Mouse (Mus musculus) midbrain, embryonic 13.5 days (tissue): ENCODE measurements around the gene Eid2. TPM values are rescaled to one million over a fixed set of nuclear protein-coding genes. Genes with fewer than 3 reads are reported as not detected.

Experiments used
- ATAC-seq: fragments of 200-750 bp; cut with Nextera tagmentation; 2 replicates; pipeline ENCODE4 v1.8.0; 2017; ENCODE audit warnings: mild to moderate bottlenecking, moderate TSS enrichment, moderate library complexity
- H3K27ac ChIP-seq: fragments of 300-500 bp; sonication (generic); 2 replicates; pipeline ENCODE4 v1.5.1; 2015; ENCODE audit warnings: inconsistent platforms, mild to moderate bottlenecking, moderate library complexity
- H3K27me3 ChIP-seq: fragments of 300-500 bp; sonication (generic); 2 replicates; pipeline ENCODE4 v1.6.1; 2015; ENCODE audit warnings: mild to moderate bottlenecking, inconsistent platforms
- H3K36me3 ChIP-seq: fragments of 300-500 bp; sonication (generic); 2 replicates; pipeline ENCODE4 v1.6.1; 2015; ENCODE audit warnings: mild to moderate bottlenecking, inconsistent platforms
- H3K4me1 ChIP-seq: fragments of 300-500 bp; sonication (generic); replicated peaks from 2 replicates; pipeline ENCODE4 v1.6.1; 2015; ENCODE audit warnings: inconsistent platforms
- H3K4me2 ChIP-seq: fragments of 300-500 bp; sonication (generic); replicated peaks from 2 replicates; pipeline ENCODE4 v1.6.1; 2015; ENCODE audit warnings: moderate library complexity, mild to moderate bottlenecking, inconsistent platforms
- H3K4me3 ChIP-seq: fragments of 300-500 bp; sonication (generic); replicated peaks from 2 replicates; pipeline ENCODE4 v1.5.1; 2015; ENCODE audit warnings: mild to moderate bottlenecking, inconsistent platforms
- H3K9ac ChIP-seq: fragments of 300-500 bp; sonication (generic); replicated peaks from 2 replicates; pipeline ENCODE4 v1.6.1; 2015; ENCODE audit warnings: mild to moderate bottlenecking, inconsistent platforms
- H3K9me3 ChIP-seq: fragments of 300-500 bp; sonication (generic); 2 replicates; pipeline ENCODE4 v1.6.1; 2016; ENCODE audit warnings: mild to moderate bottlenecking, inconsistent platforms
- WGBS: fragments of 180-500 bp; shearing (Covaris S2); methylation state at CpG from one replicate; pipeline ENCODE4 v1.1.7; 2015; 5-methylcytosine and 5-hydroxymethylcytosine counted together
- polyA plus RNA-seq: library from polyadenylated mRNA; unstranded; fragments of >200 nt; fragmentation: Nextera tagmentation; extraction: Ambion mirVana; gene quantifications from 2 replicates; pipeline ENCODE4 v1.2.1, GENCODE M21; 2015

Gene Eid2
- polyA plus RNA-seq, 1 experiment from 2014 or later = 3.8 TPM

DNA sequence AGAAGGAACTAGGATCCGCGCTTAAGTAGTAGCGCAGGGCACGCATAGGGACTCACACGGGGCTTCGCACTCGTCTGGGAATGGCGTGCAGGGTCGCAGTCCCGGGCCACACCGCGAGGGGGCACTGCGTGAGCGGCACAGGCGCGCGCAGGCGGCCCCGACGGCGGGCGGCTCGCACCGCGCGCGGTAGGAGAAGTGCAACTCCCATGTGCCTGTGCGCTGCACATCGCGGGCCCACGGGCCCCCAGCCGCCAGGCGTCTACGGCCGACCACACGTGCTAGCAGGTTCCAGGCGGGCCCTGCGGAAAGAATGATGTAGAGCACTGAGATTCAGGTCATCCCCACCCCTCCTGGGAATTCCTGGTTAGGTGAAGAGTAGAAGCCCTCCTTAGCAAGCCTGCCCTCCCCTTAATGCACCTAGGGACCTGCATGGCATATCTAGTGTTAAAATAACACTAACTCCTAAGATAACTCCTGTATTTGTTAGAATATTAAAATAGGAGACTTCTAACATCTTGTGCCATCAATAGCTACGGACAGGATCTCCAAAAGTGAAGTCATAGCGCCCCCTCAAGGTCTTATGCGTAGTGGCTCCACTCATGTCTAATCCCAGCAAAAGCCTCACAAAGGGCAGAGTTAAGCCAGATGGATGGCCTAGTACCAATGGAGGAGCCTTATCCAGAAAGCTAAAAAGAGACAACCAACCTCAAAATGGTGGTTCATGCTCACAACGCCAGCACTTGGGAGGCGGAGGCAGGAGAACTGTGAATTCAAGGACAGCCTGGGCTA, 31.4 kb downstream of the Eid2 start:
- peaks cover 22% of the 10 kb centered on the region for H3K27me3 ChIP-seq
- WGBS = 10% methylated on average over 43 of the region's 43 CpGs

DNA sequence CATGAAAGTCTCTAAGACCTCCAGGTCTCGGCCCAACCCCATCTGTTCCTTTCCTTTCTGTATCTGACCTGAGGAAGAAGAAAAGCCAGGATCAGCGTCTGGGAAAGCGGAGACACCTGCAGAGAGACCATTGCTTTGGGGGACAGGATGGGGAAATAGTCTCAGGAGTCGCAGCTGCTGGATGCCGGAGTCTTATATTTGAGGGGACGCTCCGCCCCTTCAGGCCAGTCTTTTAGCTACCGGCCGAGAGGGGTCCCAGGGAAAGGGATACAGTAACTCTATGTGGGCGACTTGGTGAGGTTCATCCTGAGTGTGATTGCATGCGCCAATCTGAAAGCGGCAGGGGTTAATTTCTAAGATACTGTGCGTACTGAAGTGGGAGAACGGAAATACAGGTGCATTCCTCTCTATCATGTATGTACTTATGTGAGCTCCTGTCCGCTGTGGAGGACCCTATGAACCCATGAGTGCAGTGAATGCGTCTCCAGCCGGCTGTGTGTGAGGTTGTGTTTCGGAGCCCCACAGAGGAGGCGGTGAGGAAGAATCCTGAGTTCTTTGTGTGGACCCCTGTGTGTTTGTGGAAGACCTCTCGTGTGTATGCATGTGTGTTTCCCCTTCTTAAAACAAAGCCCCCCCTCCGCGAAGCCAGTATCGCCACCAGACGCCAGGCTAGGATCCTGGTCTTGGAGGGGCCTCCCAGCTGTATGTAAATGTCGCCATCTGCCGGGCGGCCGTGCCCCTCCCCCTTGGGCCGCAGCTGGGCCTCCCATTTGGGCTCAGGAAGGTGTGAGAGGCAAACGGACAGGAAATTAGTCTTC, 34.1 kb downstream of the Eid2 start, which contains the start of gene Dll3:
Gene Dll3, minus strand, starts transcription at position 623 of the 818 bp plus-strand sequence.
- Histone ChIP-seq H3K36me3 (peaks cover 22% of the 10 kb centered on the region), H3K9ac (peak within 1 kb of the TSS; percentile 84), H3K9me3 (no peaks in the 10 kb centered on the region), H3K27ac (peak within 1 kb of the TSS; percentile 92), H3K4me1 (peaks cover 47% of the 10 kb centered on the region), H3K4me3 (peak within 1 kb of the TSS; percentile 63), H3K27me3 (peaks cover 5% of the 10 kb centered on the region), H3K4me2 (peak within 1 kb of the TSS; percentile 77)
- 2% methylated on average over 30 of the region's 30 CpGs for WGBS
- peak; percentile 75 for ATAC-seq

More for the DNA sequence above, 31.4 kb downstream of the Eid2 start:
- peak overlapping the region; percentile 62 for H3K27ac ChIP-seq
- H3K4me2 ChIP-seq = peak overlapping the region; percentile 77
- ATAC-seq = peak; percentile 18; the same call in 1 of the 2 replicates
- H3K4me3 ChIP-seq = peak overlapping the region; percentile 63
- no peaks in the 10 kb centered on the region for H3K9me3 ChIP-seq
- no peaks in the 10 kb centered on the region for H3K36me3 ChIP-seq
- peak overlapping the region; percentile 61 for H3K9ac ChIP-seq
- H3K4me1 ChIP-seq = peaks cover 65% of the 10 kb centered on the region

DNA sequence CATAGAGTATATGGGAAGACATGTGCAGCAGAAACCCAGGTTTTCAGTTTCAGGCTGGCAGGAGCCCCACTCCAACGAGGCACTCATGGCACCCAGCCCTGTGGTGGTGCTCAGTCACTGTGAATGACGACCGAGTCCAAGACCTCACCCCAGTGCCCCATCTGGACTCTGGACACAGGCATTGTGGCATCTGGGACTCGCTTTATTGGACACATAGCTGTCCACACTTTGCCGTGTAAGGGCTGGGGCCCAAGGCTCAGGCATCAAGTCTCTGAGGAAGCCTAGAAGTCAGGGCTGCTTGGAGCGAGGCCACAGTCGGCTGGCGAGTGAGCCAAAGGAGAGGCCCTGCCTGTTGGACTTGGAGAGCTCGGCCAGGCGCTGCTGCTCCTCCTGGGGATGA, 38.0 kb downstream of the Eid2 start:
- WGBS = 91% methylated on average over 10 of the region's 10 CpGs
- Histone ChIP-seq H3K9ac (no peak overlapping the region), H3K4me1 (peaks cover 49% of the 10 kb centered on the region), H3K36me3 (peaks cover 56% of the 10 kb centered on the region), H3K27ac (no peak overlapping the region), H3K4me2 (no peak overlapping the region), H3K27me3 (no peaks in the 10 kb centered on the region), H3K4me3 (no peak overlapping the region), H3K9me3 (no peaks in the 10 kb centered on the region)
- no peak for ATAC-seq

DNA sequence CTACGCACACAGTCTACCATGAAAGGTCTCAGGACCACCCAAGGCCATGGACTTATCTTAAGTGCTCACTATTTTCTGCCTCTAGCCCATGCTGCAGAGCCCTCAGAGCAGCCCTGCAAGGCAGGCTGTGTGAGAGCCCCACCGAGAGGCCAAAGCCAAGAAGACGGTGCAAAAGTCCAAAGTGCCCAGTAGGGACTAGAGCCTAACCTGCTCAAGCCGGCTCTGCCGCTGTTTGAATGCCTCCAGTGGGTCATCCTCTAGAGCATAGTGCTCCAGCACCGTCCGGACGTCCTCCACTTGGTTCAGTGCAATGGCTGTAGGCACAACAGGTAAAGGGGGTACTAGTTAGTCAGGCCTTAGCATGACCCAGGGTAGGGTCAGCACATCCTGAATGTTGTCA, 38.5 kb downstream of the Eid2 start:
- Histone ChIP-seq H3K4me1 (peaks cover 51% of the 10 kb centered on the region), H3K4me3 (no peak overlapping the region), H3K9ac (no peak overlapping the region), H3K27ac (no peak overlapping the region), H3K9me3 (no peaks in the 10 kb centered on the region), H3K36me3 (peaks cover 56% of the 10 kb centered on the region), H3K4me2 (no peak overlapping the region), H3K27me3 (no peaks in the 10 kb centered on the region)
- 91% methylated on average over 8 of the region's 8 CpGs for WGBS
- no peak for ATAC-seq

DNA sequence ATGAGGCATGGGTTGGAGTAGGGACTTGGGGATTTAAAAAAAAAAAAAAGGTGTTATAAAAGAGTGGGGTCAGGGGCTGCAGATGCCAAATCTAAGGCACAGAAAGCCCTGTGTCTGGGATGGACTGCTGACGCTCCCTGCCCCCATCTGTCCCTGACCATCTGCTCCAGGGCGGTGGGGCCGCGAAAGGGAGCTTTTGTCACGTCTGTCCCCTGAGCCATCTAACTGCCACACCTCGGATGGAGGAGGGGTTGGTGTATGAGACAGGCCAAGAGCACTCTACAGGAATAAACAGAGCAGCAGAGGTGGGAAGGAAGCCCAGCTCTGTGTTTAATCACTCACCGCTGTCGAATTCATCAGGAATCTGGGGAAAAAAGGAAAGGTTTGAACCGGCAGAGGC, 42.1 kb downstream of the Eid2 start:
- peak overlapping the region; percentile 39; the same call in 1 of the 2 replicates for H3K27ac ChIP-seq
- no peaks in the 10 kb centered on the region for H3K9me3 ChIP-seq
- H3K4me3 ChIP-seq = 0 out of 2 replicates have a peak overlapping the region, but pooled peaks have one; percentile 85
- H3K36me3 ChIP-seq = peaks cover 63% of the 10 kb centered on the region
- H3K27me3 ChIP-seq = no peaks in the 10 kb centered on the region
- 48% methylated on average over 9 of the region's 9 CpGs for WGBS
- H3K9ac ChIP-seq = 0 out of 2 replicates have a peak overlapping the region, but pooled peaks have one; percentile 14
- no peak for ATAC-seq
- H3K4me2 ChIP-seq = peak overlapping the region; percentile 92
- peaks cover 32% of the 10 kb centered on the region for H3K4me1 ChIP-seq

DNA sequence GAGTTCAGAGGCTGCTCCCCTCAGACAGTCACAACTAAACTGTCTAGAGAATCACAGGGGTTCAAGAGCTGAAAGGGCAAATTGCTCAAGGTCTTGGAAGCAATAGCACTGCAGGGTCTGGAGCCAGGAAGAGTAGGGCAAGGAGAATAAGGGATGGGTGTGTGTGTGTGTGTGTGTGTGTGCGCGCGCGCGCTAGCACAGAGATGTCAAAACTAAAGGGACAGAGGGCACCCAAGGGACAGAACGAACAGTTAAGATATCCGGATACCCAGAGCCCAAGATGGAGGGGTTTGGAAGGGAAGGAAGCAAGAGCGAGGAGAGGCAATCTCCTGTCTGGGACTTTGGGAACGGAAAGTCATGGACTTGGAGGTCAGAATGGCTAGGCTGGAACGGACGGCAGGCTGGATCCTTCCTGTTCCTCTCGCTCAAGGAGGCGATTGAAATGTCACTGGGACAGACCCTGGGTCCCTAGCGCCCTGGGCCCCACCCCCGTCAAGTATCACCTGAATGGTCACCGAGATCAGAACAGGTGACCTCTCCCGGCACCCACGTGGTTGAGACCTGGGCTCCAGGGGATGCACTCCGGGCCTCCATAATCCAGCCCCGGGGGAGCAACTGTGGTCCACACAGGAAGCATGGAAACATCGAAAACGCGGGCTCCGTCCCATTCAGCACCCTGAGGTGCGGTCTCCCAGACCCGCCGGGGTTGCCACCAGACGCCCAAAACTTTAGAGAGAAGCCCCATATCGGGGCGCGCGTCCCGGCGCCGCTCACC, 43.7 kb downstream of the Eid2 start:
- peak; percentile 68 for ATAC-seq
- Histone ChIP-seq H3K27me3 (no peaks in the 10 kb centered on the region), H3K27ac (peak overlapping the region; percentile 81), H3K36me3 (peaks cover 63% of the 10 kb centered on the region), H3K9ac (peak overlapping the region; percentile 87), H3K4me3 (peak overlapping the region; percentile 85), H3K9me3 (no peaks in the 10 kb centered on the region), H3K4me1 (peaks cover 32% of the 10 kb centered on the region), H3K4me2 (peak overlapping the region; percentile 92)
- 6% methylated on average over 35 of the region's 35 CpGs for WGBS

DNA sequence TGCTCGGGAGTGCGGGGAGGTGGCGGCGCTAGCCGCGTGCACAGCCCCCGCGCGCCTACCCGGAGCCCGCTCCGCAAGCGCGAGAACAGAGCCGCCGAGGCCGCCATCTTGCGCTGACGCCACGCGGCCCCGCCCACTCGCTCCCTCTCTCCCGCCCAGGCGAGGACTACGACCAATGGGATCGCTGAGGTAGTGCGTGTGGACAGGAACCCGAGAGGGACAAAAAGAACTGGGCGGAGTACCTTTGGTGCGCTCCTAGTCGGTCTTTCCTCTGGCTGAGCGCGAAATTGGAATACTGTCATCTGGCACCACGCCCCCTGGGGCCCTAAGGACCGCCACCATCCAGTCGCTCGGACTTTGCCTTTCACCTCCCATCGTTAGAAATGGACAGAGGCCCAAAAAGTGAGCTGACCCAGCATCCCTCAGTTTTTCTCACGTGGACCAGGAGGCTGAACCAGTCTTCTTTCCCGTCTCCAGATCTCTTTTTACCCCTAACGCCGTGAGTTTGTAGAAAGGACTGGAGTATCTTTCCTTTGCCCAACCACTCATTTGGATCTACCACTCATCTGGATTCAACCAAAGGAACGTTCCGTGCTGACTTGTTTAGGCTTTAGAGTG, 44.4 kb downstream of the Eid2 start, which contains the start of gene Timm50:
Gene Timm50, minus strand, starts transcription at position 147 of the 618 bp plus-strand sequence.
- Histone ChIP-seq H3K4me3 (peak within 1 kb of the TSS; percentile 85), H3K27ac (peak within 1 kb of the TSS; percentile 81), H3K4me2 (peak within 1 kb of the TSS; percentile 92), H3K9me3 (no peaks in the 10 kb centered on the region), H3K4me1 (peaks cover 32% of the 10 kb centered on the region), H3K27me3 (no peaks in the 10 kb centered on the region), H3K9ac (peak within 1 kb of the TSS; percentile 87), H3K36me3 (peaks cover 63% of the 10 kb centered on the region)
- WGBS = 1% methylated on average over 44 of the region's 45 CpGs
- peak; percentile 98 for ATAC-seq

DNA sequence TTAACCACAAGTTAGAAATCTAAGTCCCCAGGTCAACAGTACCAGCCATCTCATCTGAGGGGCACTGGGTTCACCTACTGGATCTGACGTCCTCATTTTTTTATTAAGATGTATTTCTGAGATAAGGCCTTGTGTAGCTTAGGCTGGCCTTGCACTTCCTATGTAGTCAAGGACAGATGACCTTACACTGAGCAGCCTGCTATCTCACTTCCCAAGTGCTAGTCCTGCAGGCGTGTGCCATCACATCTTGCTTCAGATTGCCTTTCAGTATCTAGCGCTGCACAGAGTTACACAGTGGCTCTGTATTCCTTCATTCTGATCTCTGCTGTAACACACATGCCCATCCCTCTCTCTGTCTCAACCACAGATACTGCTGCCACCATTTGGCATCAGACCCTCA, 50.4 kb downstream of the Eid2 start:
- Histone ChIP-seq H3K9ac (no peak overlapping the region), H3K9me3 (no peaks in the 10 kb centered on the region), H3K27me3 (no peaks in the 10 kb centered on the region), H3K4me1 (no peaks in the 10 kb centered on the region), H3K36me3 (peaks cover 91% of the 10 kb centered on the region), H3K27ac (no peak overlapping the region), H3K4me3 (no peak overlapping the region), H3K4me2 (no peak overlapping the region)
- 87% methylated on average over 3 of the region's 3 CpGs for WGBS
- no peak for ATAC-seq

DNA sequence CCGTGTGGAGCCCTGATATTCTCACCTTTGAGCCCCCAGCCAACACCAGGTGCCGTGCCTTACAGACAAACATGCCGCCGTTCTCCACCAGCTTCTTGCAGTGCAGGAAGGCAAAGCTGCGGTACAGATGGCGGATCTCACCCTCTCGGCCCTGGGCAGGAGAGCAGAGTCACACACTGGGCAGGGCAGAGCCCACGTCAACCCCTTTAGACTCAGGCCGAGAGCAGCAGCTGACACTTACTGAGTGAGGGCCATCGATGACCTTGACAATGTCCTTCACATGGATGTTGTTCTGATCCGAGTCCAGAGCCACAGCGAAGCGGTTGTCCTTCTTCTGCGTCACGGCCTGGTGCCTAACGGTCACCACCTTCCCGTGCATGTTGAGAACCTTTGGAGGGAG, 51.0 kb downstream of the Eid2 start:
- H3K4me3 ChIP-seq = no peak overlapping the region
- H3K4me2 ChIP-seq = no peak overlapping the region
- H3K9ac ChIP-seq = no peak overlapping the region
- no peaks in the 10 kb centered on the region for H3K9me3 ChIP-seq
- no peaks in the 10 kb centered on the region for H3K27me3 ChIP-seq
- ATAC-seq = no peak
- H3K27ac ChIP-seq = no peak overlapping the region
- H3K4me1 ChIP-seq = no peaks in the 10 kb centered on the region
- 94% methylated on average over 17 of the region's 17 CpGs for WGBS
- peaks cover 98% of the 10 kb centered on the region for H3K36me3 ChIP-seq
